Mouse (Mus musculus) cerebellum, adult 9-11 months (tissue): ENCODE measurements around the gene Perp.

Experiments used
- DNase-seq: peaks from one replicate; pipeline ENCODE4 v3.0.0; 2022

Gene Perp

GRCm38 (mm10) chr10:18864753-18865152 is 19.9 kb downstream of the Perp start:
- no peak for DNase-seq

GRCm38 (mm10) chr10:18870990-18871389 is 26.2 kb downstream of the Perp start:
- no peak for DNase-seq

GRCm38 (mm10) chr10:18876211-18876610 is 31.4 kb downstream of the Perp start:
- no peak for DNase-seq

- DNase-seq = no peak
Measured at GRCm38 (mm10) chr10:18878111-18878510, 33.3 kb downstream of the Perp start.

GRCm38 (mm10) chr10:18879160-18879559 is 34.3 kb downstream of the Perp start:
- no peak for DNase-seq

- no peak for DNase-seq
Measured at GRCm38 (mm10) chr10:18879690-18880089, 34.9 kb downstream of the Perp start.

- no peak for DNase-seq
Measured at GRCm38 (mm10) chr10:18882190-18882589, 37.4 kb downstream of the Perp start.

- peak; percentile 7 for DNase-seq
Measured at GRCm38 (mm10) chr10:18886918-18887625, 42.3 kb downstream of the Perp start.

GRCm38 (mm10) chr10:18888751-18889150 is 43.9 kb downstream of the Perp start:
- no peak for DNase-seq

- DNase-seq = no peak
Measured at GRCm38 (mm10) chr10:18889255-18889654, 44.4 kb downstream of the Perp start.

GRCm38 (mm10) chr10:18891110-18891509 is 46.3 kb downstream of the Perp start:
- DNase-seq = no peak

- no peak for DNase-seq
Measured at GRCm38 (mm10) chr10:18892102-18892501, 47.3 kb downstream of the Perp start.

GRCm38 (mm10) chr10:18894259-18895166 is 49.7 kb downstream of the Perp start:
- DNase-seq = no peak

- DNase-seq = peak; percentile 8
Measured at GRCm38 (mm10) chr10:18904108-18904507, 59.3 kb downstream of the Perp start.
